Mouse (Mus musculus) left cerebral cortex, postnatal 25 days (tissue): ENCODE results near the gene Rnf220. TPM values are rescaled to one million over a fixed set of nuclear protein-coding genes. Genes with fewer than 3 reads are reported as not detected.

Experiments used
- DNase-seq, 2 experiments: peaks; one replicate each; pipeline ENCODE4 v3.0.0; 2022; ENCODE audit warnings: low spot score in 2 of 2, mixed read lengths in 1 of 2
- intact Hi-C: fragments of 180-260 bp; cut with DNase I; formaldehyde crosslinking; loops from one replicate; pipeline ENCODE4 v1.15.1; 2025
- total RNA-seq, 2 experiments: library from RNA; stranded (reverse); gene quantifications; 2 replicates each; pipeline ENCODE4 v1.2.3; 2021

The Rnf220 gene
- total RNA-seq, 2 experiments from 2014 or later: 179 to 182 TPM

DNA sequence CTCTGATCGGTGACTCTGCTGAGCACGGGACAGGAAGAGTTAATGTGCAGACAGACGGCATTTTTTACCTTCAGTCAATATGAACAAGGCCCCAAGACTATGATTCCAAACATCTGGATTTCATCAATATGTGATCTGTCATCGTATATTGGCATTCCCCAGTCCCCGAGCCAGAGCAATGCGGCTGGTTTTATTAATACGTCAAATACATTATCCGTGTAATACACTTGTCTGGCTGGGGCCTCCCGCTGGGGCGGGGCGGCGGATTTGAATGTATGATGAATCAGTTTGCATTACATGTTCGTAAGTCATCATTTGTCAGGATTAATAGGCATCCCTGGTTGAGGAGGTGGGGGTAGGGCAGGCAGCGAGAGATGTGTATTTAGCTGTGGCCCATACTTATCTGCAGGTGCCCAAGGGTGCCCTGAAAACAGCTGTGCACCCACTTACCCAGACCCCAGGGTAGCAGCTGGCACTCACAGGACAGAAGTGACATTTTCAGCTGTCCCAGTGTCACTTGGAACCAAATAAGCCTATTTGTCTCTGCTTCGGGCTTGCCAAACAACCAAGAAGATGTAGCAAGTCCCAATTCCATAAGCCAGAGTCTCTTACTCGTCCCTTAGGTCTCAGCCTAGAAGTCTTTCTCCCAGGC lies 181.9 kb downstream of the Rnf220 start:
- intact Hi-C loops: no loop called here
- no peak for DNase-seq

DNA sequence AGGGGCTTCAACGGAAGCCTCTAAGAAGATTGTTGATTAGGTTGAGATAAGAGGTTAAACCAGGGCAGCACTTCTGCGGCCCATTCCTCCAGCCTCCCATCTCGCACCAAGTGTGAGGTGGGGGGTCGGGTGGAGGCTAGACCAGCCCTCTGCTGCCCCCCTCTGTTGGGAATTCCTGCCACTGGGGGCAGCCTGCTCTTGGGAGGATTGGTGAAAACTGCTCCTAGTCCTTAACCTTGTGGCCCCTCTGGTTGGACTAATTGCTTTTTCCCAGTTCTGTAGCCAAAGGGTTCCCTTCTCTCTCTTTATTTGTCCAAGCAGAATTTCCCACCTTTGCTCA lies 183.8 kb downstream of the Rnf220 start:
- DNase-seq: no peak
- intact Hi-C loops: no loop called here

DNA sequence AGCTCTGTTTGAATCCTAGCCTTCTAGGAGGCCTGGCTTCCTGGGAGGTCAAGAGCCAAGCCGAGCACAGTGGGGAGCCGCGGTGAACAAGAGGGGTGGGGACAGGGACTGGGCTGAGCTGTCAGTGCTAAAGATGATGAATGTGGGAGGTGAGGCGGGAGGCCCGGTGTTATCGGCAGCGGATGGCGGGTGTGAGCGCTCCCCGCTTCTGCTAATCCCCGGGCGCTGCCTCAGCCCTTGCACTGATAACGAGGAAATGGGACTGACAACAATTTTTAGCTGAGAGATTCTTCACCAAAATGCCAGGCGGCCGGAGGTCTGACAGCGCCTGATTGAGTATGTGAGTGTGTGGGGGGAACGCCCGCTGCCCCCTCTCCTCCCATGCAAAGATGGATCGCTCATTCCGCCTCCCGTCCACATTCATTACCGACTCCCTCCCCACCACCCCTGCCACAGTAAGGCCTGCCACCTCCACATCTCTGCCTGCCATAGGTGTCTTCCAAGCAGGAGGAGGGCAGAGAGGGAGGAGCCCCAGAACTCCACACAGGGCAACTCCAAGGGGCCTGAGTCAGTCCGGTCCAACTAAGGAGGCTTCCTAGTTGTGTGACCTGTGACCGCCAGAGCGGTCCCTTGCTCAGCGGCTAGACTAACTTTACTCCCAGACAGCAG lies 184.3 kb downstream of the Rnf220 start:
- no peak for DNase-seq
- intact Hi-C loops: no loop called here

DNA sequence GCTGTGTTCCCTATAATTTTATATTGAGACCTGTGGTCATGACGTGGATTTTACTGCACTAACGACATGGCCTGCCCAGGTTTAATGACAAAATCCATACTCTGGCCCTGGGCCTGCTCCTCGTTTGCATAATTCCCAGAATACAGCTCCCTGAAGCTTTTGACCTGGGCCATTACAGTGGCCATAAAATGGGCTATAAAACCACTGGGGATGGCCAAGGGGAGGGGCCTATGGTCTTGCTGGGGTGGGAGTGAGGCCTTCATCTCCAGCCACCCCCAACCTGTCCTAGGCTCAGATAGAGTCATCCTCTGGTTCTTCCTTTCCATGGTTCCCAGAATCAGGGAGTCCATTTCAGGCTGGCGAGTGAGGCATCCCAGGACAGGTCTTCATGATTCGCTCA lies 185.0 kb downstream of the Rnf220 start:
- DNase-seq: no peak
- intact Hi-C loops: no loop called here

- intact Hi-C loops: no loop called here
- DNase-seq: no peak
These were observed 187.4 kb downstream of the Rnf220 start for GRCm38 (mm10) chr4:117309427-117309826.

GRCm38 (mm10) chr4:117307270-117307669 lies 189.6 kb downstream of the Rnf220 start:
- intact Hi-C loops: no loop called here

DNA sequence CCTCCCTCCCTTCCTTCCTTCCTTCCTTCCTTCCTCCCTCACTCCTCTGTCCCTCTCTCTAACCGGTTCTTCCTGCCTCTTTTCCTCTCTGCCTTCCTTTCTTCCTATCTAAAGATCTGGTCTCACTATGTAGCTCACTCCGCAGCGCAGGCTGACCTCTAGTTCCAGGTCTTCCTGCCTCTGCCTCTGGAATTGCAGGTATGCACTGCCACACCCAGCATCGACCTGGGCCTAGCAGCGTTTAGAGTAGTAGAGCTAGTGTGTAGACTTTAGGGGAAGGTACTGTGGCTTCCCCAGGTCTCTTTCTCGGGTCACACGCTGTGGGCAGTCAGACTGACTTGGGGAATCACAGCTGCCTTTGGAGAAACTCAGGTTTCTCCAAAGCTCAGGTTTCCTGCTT lies 191.4 kb downstream of the Rnf220 start:
- no peak for DNase-seq
- intact Hi-C loops: no loop called here

More at GRCm38 (mm10) chr4:117307270-117307669, 189.6 kb downstream of the Rnf220 start:
- no peak for DNase-seq

DNA sequence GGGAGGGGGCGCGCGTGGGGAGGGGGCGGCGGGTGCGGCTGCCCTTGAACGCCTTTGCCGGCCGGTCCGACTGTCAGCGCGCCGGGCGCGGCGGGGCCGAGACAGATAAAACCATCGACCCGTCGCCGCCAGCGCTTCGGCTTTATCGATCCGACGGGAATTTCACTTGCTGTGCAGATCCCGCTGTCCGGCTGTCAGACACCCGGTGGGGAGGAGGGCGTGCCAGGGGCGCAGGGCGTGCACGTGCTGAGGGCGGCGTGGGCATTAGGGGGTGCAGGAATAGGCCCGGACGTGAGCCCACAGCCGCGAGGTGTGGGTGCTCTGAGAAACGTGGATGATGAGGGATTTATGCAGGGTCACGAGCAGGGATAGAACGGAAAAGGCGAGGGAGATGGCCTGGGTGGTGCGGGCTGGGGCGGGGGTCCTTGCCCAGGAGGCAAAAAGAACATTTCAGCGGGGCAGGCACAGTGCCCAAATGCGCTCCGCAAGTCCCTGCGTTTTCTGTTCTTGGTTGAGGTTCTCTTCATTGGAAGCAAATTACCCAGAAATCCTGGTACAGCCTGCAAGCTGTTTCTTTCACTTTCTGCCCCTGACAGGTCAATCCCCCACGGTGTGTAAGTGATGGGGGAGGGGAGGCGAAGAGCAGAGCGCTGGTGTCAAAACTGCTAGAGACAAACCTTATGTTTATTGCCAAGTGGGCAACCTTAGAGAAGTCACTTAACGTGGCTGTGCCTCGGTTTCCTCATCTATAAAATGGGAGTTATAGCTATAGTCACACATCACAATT lies 192.4 kb downstream of the Rnf220 start:
- intact Hi-C loops: no loop called here
- no peak for DNase-seq

DNA sequence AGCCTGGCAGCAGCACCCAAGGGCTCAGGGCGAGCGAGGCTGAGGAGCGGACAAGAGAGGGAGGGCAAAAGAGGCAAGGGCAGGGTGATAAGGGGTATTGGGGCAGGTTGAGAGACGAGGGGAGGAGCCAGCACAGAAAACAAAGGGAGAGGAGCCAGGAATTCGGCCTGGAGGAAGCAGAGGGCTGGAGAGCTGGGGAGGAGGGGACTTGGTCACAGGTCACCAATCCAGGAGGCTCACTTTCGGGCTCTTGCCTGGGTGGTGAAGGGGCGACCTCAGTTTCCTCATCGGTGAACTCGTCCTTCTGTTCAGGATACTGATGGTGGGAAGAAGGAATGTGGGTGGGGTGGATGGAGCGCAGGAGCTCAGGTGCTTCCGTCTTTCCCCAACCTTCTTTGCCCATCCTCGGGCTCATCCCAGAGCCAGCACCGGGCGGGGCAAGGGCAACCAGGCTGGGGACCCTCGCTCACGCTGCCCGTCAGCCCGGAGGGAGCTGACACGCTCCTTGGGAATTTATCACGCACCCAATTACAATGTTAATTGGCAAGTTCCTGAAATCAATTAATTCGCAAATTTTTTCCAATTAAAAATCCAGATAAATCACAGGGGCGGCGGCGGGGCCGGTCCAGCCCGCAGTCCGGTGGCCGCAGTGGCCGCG lies 193.1 kb downstream of the Rnf220 start:
- intact Hi-C loops: no loop called here
- no peak for DNase-seq

DNA sequence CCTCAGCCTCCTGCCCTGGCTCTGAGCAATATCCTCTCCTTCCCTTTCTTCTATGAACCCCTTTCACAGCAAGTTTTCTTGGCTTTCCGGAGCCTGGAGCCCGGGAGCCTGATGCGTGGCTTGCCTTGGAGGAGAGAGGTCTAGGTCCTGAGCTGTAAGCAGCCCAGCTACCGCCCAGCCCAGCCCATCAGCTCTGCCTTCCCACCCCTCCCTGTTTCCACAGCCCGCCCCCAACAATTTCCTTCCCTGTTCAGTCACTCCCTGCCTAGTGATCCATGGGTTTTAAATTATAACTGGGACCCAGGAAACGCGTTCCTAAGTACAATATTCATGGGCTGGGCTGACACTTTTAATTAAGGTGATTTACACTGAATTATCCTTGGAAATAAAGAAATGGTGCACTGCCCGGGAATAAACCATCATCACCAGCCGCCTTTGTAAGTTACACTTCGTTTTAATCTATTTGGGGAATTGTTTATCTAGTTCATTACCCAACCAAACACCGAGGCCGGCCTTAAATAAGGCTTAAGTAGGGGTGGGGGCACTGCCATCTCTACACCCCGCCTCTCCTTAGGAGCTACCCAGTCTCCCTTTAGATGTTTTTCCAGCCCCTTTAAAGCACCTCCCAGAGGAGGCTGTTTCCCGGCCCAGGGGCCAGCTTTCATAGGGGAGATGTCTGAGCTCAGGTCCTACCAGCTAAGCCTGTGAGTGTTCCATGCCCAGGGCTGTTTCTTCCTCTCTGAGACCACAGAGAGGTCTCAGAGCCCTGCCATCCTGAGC lies 194.6 kb downstream of the Rnf220 start:
- DNase-seq: no peak
- intact Hi-C loops: no loop called here

DNA sequence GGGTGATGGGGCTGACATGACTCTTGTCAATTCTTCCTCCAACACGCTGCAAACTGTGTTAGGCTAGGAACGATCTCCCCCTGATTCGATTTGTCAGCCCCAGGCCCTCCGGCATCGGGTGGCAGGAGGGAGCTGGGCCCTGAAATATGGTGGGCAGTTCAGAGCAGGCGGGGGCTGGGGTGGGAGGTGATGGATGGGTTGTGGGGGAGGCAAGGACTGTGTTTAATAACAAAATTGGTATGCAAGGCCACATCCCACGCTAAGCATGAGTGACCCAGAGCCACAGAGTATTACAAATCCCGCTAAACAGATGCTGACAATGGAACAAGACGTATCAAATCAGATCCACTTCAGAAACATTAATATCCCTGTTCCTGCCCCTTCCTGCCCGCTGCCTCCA lies 196.9 kb downstream of the Rnf220 start:
- intact Hi-C loops: no loop called here
- DNase-seq: no peak

DNA sequence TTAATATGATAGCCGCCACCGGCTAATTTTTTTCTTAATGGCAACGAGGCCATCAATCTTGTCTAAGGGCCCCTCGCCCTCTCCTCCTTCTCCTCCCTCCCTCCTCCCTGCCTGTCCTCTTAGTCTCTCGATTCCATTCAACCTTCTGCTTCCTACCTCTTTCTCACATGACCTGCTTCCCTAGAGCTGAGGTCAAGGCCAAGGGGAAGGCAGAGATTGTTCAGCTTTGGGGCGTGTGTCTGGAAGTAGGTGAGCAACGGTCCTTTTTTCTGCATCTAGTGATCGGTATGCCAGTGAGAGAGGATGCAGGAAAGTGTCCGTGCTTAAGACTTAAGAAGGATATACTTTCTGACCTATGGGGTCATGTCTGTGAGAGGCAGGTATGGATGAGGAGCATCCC lies 199.0 kb downstream of the Rnf220 start:
- intact Hi-C loops: no loop called here
- no peak for DNase-seq

DNA sequence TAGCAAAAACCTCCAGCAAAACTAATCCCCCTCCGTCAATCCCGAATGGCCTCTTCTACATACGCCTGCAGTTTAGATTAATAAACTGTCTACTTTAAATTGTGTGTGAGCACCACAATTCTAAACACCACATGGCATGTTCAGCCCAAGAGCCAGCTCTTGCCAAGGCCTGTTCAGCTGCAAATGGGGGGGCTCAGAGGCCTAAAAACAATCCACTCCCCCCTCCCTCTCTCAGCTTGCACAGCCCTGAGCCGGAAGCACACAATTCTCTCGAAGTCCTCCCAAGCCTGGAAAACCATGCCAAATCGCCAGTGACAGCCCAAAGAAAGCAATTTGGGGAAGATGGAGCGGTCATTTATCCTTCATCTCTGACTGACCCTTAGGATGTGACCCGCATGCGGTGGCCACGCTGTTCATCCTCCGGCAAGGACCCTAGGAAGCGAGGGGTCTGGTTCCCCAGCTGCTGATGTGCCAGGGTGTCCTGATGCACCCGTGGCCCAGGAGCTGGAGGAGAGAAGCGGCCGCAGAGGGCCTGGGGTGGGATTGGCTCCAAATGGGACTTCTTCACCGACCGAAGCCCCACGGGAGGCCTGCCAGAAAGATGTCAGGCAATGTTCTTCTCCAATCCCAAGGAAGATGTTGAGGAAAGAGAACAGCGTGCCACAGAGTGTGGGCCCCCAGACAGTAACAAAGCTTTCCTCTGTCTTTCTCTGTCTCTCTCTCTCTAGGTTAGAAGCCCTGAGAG lies 199.8 kb downstream of the Rnf220 start:
- DNase-seq: no peak
- intact Hi-C loops: no loop called here

GRCm38 (mm10) chr4:117291696-117292095 lies 205.2 kb downstream of the Rnf220 start:
- no peak for DNase-seq
- intact Hi-C loops: no loop called here

- intact Hi-C loops: no loop called here
- DNase-seq: peak; percentile 67 to 85
These were observed 207.7 kb downstream of the Rnf220 start for GRCm38 (mm10) chr4:117288927-117289801.

- intact Hi-C loops: no loop called here
- DNase-seq: no peak
These were observed 208.4 kb downstream of the Rnf220 start for GRCm38 (mm10) chr4:117288277-117288926.

DNA sequence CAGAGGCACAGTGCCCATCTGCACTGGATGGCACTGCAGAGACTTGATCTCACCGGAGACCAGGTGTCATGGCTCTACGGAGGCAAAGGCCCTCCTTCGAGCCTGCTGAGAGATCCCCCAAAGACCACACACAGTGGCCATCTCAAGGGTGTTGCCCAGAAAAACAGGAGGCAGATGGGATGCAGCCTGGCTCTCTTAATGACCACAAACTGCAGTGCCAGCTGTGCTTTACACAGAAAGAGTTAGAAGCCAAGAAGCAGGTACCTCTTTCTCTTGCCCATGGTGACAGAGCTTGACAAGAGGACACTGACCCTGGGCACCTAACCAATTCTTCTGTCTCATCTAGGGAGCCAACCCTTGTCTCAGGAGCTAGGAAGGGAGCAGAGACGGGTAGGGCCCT lies 212.5 kb downstream of the Rnf220 start:
- intact Hi-C loops: no loop called here
- DNase-seq: no peak
